Mouse (Mus musculus) thymus, postnatal 0 days (tissue): ENCODE measurements at regions not wholly inside any gene's neighbourhood (a gene's known extent, or its start where the extent isn't known, plus 50 kb on each side); places are given as distances from the start of the nearest gene placed in this dataset.

ENCODE experiments used
- DNase-seq: peaks from one replicate; pipeline ENCODE4 v3.0.0-alpha.2; 2015; ENCODE audit warnings: low spot score

DNA sequence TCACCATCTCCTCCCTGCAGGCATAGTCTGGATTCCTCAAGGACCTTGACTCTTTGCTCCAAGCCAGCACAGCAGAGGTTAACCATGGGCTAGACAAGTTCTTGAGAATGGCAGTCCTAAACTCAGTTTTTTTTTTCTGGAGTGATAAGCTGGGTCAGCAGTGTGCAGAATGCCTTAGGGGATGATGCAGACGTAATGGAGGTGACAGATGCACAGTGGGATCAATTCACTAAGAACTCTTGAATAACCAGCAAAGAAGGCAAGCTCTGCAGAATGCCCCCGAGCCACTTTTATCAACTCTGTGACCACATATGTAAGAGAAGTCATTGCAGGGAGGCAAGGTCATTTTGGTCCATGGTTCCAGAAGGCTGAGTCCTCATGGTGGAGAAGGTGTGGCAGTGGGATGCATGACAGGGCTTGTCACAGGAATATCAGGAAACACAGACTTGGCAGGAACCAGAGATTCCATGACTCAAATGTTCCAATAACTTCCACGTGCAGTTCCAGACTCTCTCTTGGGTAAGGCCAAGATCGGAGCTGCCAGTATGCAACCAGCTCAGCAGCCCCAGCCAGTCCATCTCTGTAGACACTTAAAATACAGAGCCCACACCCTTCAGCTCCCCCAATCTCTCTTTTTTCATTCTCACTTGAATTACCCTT lies 494.3 kb downstream of the Cdh26 start:
- DNase-seq: no peak

DNA sequence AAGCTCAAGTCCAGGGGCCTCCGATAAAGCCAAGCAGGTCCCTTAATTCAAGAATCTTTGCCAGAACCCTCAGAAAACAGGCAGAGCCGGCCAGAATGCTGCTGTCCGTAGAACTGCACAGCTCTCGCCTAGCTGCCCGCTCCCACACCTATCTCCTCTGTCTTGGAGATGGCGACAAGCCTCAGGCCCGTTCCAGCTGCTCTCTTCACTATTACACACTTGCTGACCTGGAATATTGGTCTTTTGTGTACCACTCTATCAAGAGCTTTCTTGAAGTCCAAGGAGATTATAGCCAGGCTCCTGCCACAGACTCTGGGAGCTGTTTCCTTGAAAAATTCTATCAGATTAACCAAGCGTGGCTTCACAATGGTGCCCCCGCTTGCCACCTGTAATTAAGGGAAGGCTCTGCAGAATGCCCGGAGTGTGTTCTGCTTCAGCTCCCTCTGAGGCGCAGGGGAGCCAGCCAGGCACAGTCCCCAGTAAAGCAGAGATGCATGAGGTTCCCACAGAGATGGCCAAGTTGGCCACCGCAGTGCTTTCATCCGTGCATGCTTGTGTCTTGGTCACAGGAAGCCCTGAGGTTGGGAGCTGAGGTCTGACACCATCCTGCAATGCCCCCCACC lies 496.8 kb downstream of the Cdh26 start:
- DNase-seq: no peak

DNA sequence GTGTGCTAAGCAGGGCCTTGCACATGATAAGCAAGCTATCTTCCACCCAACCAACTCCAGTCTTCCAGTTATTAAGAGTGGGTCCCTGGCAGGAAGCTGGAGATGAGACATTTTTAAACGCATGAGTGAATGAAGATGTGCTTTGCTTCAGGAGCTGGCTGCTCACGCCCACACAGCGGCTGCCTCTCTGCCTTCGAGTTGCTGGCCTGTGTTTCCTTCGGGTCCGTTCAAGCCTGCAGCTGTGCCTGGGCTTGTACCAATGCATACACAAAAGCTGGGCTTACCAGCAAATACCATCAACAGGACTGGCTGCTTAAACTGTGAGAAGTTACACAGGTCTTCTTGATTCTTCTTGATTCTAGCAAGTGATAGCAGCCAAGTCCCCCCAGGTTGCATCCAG lies 498.7 kb downstream of the Cdh26 start:
- DNase-seq: no peak

DNA sequence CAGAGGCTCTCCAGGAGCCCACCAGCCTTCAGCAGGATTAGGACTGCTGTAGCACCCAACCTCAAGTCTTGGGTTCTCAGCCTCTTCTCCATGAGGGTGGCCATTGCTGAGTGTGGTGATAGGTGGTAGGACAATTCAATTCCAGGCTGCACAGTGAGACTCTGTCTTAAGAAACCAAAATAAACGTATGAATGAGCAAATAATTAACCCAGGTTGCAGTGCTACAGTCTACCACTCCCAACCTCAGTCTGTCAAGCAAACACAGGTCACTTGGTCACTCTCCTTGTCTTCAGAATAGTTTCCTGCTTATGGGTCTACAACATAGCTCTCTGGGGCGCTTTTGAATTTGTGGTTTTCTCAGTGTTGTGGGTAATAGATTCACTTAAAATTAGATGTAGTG lies 499.8 kb downstream of the Cdh26 start:
- DNase-seq: no peak

DNA sequence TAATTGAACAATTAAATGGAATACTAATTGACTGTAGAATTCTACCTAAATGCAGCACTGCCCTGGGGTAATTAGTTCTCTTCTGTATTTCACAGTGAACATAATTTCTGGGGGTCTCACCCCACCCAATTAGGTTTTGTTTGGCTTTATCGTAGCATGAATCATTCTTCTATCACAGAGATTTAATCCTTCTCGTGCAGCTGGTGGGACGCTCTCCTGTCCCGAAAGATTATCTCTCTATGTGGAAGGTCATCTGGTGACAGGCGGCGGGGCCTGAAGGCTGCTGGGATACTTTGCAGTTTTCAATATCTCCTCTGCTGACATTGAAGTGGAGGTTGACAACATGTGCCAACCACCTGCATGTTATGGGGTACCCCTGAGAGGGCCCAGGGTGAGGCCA lies 493.8 kb upstream of the Cdh4 start:
- no peak for DNase-seq

DNA sequence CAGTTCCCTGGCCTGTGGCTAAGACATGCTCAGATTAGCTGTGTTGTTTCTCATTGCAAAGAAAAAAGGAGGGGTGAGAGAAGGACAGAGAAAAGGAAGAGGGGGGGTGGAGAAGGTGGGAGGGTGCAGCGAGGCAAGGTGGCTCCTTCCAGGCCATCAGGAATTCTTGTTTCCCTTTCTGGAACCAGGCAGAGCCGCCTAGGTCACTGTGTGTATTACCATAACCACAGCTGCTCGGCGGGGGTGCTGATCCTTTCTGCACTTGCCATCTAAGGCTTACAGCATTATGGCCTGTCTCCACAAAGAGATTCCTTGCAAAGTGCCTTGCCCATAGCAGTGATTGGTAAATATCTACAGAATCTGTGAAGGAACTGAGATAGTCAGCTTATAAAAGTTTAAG lies 493.1 kb upstream of the Cdh4 start:
- no peak for DNase-seq

DNA sequence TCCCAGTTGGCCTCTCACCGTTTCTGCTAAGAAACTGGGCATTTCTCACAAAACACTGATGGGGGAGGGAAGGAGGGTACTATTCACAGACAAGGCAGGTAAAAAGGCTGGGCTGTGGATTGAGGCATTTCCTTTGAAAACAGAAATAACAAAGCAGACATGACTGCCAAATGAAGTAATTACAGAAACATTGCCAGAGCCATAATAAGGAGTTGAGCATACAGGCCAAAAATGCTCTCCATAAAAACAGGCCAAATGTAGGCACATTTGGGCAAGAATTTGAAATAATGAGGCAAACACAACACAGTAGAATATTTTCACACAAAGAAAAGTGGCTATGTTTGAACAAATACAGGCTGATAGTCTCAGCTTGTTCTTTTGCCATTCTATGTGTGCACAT lies 491.9 kb upstream of the Cdh4 start:
- DNase-seq: no peak

DNA sequence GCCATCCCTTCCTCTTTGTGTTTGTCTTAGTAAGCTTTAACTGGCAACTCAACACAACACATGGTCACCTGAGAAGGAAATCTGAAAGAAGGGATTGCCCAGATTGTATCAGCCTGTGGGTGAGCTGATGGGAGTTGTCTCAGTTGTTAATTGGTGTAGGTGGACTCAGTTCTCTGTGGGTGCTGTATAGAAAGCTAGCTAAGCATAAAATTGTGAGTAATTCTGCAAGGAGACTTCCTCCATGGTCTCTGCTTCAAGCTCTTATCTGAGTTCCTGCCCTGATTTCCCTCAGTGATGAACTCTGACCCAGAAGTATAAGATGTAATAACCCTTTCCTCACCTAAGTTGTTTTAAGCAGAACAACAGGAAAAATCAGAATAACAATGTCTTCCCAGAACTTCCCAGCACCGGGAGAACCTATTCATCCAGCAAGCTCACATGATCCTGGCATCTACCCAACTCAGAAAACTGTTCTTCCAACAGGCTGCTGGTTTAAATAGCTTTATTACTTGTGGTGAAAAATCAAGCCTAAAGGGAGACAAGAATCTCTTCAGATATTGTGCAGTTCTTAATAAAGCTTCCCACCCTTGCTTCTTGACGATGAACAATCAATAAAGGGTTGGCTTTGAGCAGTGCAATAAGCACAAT lies 487.7 kb upstream of the Cdh4 start:
- DNase-seq: no peak

DNA sequence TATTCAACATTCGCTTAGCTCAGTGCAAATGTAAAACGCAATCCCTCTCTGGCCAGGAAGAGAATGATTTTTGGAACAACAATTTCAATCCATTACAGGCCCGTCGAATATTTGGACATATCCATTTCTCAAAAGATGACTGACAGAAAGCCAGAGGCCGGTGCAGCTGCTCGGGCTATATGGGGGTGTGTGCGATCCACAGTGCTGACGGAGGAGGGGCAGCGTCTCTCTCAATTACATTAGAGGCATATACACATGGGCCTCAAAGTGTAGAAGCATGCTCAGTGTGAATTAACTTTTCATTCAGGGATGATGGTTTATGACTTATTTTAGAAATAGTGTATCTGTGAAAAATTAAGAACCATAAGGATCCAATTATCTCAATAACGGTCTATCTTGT lies 483.4 kb upstream of the Cdh4 start:
- no peak for DNase-seq

DNA sequence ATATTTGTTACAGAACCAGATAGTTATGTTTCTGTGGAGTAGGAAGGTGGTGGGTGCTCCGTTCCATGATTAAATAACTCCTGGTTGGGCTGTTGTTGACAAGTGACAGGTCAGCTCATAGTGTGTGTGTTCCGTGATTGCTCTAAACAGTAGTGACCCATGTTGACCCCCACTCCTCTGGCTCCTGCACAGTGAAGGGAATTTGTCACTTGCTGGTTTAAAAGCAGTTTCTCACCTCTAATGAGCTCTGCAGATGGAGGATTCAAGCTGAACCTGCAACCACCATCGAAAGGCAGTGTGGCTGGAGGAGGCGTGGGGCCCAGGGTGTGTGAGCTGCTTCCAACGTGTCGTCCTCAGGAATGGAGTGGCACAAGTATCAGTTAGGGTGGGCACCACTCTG lies 482.6 kb upstream of the Cdh4 start:
- DNase-seq: no peak

DNA sequence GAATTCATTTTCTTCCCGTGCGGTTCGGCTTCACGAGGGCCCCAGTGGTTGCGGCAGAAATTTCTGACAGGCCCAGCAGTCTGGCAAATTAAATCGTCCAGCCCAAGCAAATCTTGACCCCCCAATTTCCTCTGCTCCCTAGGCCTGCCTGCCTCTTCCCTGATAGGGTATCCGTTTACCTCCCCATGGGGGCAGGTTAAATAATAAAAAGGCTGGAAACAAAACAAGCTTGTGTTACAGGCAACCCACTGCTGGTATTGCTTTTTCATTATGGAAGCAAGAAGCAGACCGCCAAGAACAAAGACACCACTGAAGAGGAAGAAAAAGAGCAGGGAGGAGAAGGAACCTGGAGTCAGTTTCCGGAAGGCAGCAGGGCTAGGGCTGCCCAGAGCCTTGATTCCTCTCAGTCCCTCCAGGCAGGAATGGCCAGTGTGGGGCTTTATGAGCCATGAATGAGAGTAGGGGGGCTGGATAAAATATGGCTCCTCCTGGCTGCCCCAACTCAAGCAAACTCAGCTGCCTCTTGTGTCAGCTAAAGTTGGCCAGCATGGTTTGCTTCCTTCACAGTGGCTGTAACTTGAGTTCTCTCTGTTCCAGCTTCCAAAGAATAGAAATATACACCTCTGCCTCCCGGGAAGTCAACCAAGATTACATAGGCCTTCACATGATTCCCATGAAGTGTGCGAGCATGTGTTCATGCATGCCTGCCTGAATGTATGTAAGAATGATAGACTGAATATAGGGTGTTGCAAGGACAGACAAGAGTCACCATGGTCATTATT lies 474.5 kb upstream of the Cdh4 start:
- no peak for DNase-seq

DNA sequence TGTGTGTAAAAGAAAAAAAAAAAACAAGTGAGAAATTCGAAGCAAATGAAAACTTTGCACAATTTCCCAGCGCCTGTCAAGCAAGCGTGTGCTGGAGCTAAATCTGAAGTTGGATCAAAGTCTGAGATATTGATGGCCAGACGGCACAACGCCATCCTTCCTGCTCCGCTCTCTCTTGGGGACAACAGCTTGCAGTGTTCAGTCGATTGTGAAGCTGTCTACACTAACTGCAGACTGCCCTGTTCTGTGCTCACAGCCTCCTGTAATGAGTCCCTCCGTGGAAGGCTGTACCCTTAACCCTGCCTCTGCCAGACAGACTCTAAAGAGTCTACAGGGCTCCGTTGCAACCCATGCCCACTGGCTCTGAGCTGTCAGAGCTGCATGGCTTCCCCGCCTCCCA lies 472.5 kb upstream of the Cdh4 start:
- DNase-seq: no peak

DNA sequence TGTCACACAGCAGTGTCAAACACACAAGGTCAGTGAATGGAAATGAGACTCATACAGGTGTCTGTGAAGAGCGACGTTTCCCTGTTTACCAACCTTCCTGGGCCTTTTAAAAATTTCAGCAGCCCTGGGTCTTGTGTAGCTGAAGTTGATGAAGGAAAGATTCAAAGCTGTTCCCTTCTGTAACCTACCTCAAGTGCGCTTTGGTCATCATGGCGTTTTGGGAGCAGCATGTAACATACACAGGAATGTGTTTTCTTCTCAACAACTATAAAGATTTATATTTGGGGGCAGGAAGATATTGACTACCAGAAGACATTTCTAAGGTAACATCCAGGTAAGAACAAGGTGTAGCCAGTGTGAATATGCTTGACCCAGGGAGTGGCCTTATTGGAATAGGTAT lies 466.9 kb upstream of the Cdh4 start:
- DNase-seq: no peak

DNA sequence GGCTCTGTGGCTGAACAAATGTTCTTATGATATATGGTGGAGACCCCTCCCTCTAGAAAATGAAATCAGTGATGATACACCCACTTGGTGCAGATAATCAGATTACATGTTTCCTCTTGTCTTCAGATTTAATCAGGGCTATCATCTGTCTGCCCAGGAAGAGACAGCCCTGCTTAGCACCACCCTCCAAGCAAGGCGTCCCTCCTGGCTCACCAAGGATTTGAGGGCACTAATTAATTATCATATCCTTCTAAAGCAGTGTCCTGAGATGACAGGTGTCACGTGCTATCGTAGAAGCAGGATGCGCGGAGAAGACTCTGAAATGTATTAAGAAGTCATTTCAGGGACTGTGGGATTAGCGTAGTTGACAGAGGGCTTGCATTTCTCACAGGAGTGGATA lies 466.2 kb upstream of the Cdh4 start:
- no peak for DNase-seq

DNA sequence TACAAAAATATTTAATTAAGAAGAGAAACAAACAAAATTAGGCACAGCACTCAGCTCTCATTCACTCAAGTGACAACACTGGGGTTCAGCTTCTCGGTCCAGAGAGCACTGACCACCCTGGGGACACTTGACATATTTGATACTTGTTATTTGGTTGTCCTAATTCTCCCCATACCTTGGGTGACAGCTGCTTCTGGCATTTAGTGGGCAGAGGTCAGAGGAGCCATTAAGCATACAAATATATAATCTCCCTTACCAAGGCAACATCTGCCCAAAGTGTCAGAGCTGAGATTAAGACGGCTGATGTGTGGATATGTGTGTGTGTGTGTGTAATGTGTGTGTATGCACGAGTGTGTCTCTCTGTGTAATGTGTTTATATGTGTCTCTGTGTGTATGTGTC lies 465.7 kb upstream of the Cdh4 start:
- DNase-seq: no peak

DNA sequence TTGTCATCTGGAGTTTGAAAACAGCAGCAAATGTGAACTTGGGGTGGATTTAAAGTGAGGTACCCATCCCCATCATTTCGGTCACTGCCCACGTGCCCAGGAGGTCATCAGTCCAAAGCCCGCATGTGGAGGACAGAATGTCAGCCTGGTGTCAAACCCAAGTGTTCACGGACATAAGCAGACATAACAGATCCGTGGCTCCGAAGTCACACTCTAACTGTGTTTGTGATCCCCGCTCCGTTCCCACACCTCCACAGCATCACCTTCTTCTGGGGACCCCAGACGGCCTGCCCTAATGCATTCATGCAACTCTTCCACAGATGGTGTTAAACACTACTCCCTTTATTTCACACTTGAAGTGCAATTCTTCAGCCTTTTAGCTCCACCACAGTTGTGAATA lies 462.8 kb upstream of the Cdh4 start:
- no peak for DNase-seq

DNA sequence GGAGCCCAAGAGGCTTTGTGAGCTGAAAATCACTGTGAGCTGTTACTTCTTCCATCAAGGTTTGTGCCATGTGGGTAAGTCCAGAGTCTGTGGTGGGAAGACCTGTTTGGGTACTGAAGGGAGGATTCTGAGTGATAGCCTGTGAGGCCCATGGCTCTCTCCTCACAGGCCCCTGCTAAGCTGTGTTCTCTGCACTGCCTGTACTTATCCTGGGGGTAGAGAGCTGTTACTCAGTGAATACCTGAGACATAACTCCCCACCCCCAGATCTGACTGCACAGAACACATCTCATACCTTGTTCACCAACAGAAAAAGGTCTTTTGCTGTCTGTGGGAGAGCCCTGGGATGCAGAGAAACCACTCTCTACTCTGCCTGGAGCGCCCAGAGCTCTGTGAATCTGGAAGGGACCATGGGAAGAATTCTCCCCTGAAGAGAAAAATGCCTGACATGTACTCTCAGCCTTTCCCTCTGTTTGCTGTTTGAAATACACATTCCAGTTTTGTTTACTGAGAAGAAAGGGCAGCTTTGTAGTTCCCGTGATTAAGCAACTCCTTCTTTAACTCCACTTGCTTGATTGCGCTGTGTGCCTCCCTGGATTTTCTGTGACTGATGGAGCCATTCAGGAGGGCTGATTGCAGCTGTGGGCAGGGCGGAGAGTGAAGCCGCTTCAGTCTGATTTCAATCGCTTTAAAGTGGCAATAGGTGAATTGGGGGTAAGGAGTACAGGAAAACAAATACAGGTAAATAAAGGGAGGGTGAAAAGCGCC lies 460.3 kb upstream of the Cdh4 start:
- no peak for DNase-seq

DNA sequence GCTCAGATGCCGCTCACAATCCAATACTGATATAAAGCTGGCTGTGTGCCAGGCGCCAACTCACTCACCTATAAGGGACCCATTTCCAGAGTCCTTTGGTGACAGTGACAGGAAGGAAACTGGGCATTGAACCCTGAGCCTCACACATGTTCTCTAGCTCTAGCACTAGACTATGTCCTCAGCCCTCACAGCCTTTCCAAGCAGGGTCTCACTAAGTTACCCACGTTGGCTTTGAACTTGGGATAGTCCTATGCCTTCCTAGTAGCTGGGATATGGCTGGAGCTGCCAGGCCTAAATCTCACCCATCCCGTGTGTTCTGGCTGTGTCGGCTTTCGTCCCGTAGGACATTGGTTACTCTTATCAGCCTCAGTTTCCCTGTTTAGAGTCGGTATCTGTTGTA lies 458.4 kb upstream of the Cdh4 start:
- DNase-seq: no peak

DNA sequence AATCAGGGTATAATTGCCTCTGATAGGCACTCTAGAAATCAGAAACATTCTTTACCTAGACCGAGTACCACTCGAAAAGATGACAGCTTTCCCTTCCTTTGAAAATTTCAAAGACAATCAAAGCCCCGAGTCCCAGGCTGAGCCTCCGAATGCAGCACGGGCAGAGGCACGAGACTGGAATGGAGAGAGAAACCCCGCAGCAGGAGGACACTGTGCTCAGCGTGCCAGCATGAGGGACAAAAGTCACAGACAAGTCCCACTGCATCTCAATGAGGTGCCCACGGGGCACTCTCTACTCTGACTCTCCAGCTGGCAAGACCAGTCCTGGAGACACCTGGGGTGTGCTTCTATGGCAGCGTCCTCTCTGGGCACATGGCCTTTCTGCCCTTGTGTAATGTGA lies 454.3 kb upstream of the Cdh4 start:
- no peak for DNase-seq

DNA sequence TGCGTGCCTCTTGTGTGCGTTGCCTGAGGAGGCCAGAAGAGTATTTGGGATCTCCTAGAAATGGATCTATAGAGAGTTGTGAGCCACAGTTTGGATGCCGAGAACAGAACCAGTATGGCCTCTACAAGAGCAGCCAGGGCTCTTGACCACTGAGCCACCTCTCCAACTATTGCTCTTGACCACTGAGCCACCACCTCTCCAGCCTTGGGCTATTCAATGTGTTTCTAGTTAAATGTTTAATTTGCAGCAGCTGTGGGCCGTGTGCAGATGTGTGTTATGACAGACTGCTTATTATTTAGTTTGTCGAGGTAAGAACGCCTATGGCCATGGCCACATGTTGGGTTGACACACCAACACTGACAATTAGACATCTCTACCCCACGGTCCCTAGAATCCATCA lies 452.9 kb upstream of the Cdh4 start:
- DNase-seq: no peak

DNA sequence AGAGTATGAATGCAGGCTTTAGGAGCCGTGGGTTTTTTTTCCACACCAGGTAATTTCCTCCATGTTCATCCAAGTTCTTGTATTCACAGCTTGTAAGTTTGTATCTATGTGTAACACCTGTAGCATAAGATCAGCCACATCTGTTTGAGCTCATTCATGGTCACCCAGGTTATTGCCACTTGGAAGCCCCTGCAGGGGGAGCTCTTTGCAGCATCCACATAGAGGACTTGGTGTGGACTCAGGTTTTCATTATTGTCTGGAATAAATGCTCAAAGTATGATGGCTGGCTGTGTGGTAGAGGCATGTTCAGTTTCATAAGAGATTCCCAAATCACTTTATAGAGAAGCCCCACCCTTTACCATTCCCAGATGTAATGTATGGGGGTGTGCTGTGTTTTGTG lies 452.4 kb upstream of the Cdh4 start:
- no peak for DNase-seq

DNA sequence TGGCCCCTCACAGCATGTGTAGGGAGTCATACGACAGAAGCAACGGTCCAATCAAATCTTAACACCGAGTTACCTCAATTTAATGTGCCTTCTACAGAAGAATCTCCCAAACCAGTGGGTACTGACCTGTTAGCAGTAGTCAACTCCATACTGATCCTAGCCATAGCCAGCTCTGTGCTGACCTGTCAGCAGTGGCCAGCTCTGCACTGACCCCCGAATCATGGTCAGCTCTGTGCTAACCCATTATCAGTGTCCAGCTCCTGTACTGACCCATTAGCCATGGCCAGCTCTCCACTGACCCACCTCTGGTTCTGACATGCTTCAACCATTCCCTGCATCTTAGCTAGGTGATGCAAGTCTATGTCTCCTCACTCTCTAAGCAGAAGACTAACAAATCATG lies 451.3 kb upstream of the Cdh4 start:
- DNase-seq: no peak
